8 mouse cellular contexts compared by ENCODE assay signal in the genomic region with DNA sequence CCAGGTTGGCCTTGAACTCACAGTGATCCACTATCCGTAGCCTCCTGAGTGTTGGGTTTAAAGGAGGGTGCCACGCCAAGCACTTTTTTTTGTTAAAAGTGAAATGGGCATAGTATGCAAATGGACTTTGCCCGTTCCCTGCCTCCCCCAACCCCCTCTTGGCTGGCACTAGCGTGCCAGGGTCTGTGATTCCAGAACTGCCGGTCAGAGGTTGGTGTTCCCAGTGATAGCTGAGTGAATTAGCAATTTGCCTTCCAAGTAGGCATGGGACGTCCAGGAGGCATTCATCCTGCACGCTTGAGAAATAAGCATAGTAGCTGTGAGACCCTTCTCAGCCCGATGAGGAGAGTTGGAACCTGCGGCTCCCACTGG. TPM values are rescaled to one million over a fixed set of nuclear protein-coding genes. Genes with fewer than 3 reads are reported as not detected.
DNase-seq lines count a peak whose midpoint lies in the region; ATAC-seq and TF ChIP-seq lines count a peak whose summit lies in the region.

No protein-coding gene starts in this region.

- TF ChIP-seq RAD21 in CH12.LX (IDR thresholded peaks at IDR 0.05; ENCODE audit: low read depth, low read length) (no peak), MEL (IDR thresholded peaks at IDR 0.05; ENCODE audit: low read depth, low read length) (no peak)

- DNase-seq in CH12.LX (ENCODE audit: extremely low read depth), result no peak
- DNase-seq in MEL (ENCODE audit: low read depth, low spot score), result no peak
- DNase-seq in natural killer cell, adult 2 months (ENCODE audit: low spot score in 2 of 2), result no peak
- DNase-seq in right cerebral cortex, postnatal 25 days, result no peak
- no peak for DNase-seq in layer of hippocampus, adult 8-10 months (ENCODE audit: low spot score in 2 of 2)
- DNase-seq in embryo, embryonic 10 days (ENCODE audit: low spot score), result no peak

- in situ Hi-C loops in CH12.LX (cut with MboI; ENCODE audit: low pct_ligation_motif_present, low pct_unique_long_range_greater_than_20kb, low sequenced_read_pairs), result loop anchor here (10.0 kb wide), 1 partner anchor 203 kb away; the partner anchor contains the start of genes Acaa1b and Gm47289

- 33% methylated on average over 9 of the region's 9 CpGs for WGBS in hindbrain, embryonic 16.5 days
- WGBS in liver, embryonic 12.5 days (ENCODE audit: insufficient replicate concordance), result 44% methylated on average over 9 of the region's 9 CpGs

- H3K27ac ChIP-seq in CH12.LX (ENCODE audit: insufficient read depth, low read depth) (no peak overlapping the region), MEL (ENCODE audit: control insufficient read depth, low read depth, low read length) (no peak overlapping the region)
- no peak overlapping the region for H3K27ac ChIP-seq in hindbrain, embryonic 16.5 days (ENCODE audit: low read depth, low read length)
- no peak overlapping the region for H3K27ac ChIP-seq in liver, embryonic 12.5 days

- H3K4me3 ChIP-seq in CH12.LX (replicated peaks in 1 of 3; ENCODE audit: low read depth in 2 of 3, low read length in 2 of 3, poor library complexity in 1 of 3) (peak overlapping the region; percentile 41 to 67 (median 58)), MEL (ENCODE audit: control insufficient read depth in 1 of 2, insufficient read depth in 1 of 2, low read depth in 2 of 2, low read length in 2 of 2) (peak overlapping the region; percentile 66 to 93)
- H3K4me3 ChIP-seq in hindbrain, embryonic 16.5 days (ENCODE audit: low read length), result peak overlapping the region; percentile 75
- peak overlapping the region; percentile 70 for H3K4me3 ChIP-seq in liver, embryonic 12.5 days

- H3K4me1 ChIP-seq in CH12.LX (ENCODE audit: control insufficient read depth in 1 of 2, insufficient read depth in 2 of 2), result peaks cover 4% of the 10 kb centered on the region in 2 experiments; a peak in 2 of 4 replicates
- H3K4me1 ChIP-seq in MEL (ENCODE audit: control insufficient read depth in 1 of 2, insufficient read depth in 2 of 2, low read length in 2 of 2), result peaks cover 0 to 10% of the 10 kb centered on the region in 2 experiments; a peak in 1 of 4 replicates
- H3K4me1 ChIP-seq in hindbrain, embryonic 16.5 days (ENCODE audit: control insufficient read depth, insufficient read depth, low read depth, low read length), result peaks cover 4% of the 10 kb centered on the region; the same call in 1 of the 2 replicates
- H3K4me1 ChIP-seq in liver, embryonic 12.5 days, result peaks cover 14% of the 10 kb centered on the region

- H3K36me3 ChIP-seq in CH12.LX (replicated peaks in 1 of 2; ENCODE audit: control insufficient read depth in 1 of 2, insufficient read depth in 1 of 2, low read length in 1 of 2), result peaks cover 10 to 17% of the 10 kb centered on the region in 2 experiments
- H3K36me3 ChIP-seq in MEL (ENCODE audit: control insufficient read depth in 1 of 2, insufficient read depth in 2 of 2, low read length in 2 of 2), result no peaks in the 10 kb centered on the region
- no peaks in the 10 kb centered on the region for H3K36me3 ChIP-seq in hindbrain, embryonic 16.5 days (ENCODE audit: control insufficient read depth, insufficient read depth, low read length)
- no peaks in the 10 kb centered on the region for H3K36me3 ChIP-seq in liver, embryonic 12.5 days

- TF ChIP-seq POLR2A in CH12.LX (IDR thresholded peaks at IDR 0.05; ENCODE audit: low read depth, low read length) (no peak), MEL (IDR thresholded peaks at IDR 0.05; ENCODE audit: control insufficient read depth in 1 of 2, insufficient read depth in 1 of 2, low read depth in 1 of 2, low read length in 2 of 2, poor library complexity in 1 of 2) (no peak)

- H3K9me3 ChIP-seq in CH12.LX (replicated peaks; ENCODE audit: low read length) (no peaks in the 10 kb centered on the region), MEL (replicated peaks; ENCODE audit: insufficient read depth, low read length) (no peaks in the 10 kb centered on the region)
- H3K9me3 ChIP-seq in hindbrain, embryonic 16.5 days (ENCODE audit: control insufficient read depth, low read length), result no peaks in the 10 kb centered on the region
- no peaks in the 10 kb centered on the region for H3K9me3 ChIP-seq in liver, embryonic 12.5 days (replicated peaks)

- no peaks in the 10 kb centered on the region for H3K27me3 ChIP-seq in CH12.LX (replicated peaks)
- H3K27me3 ChIP-seq in MEL (ENCODE audit: control insufficient read depth in 1 of 2, insufficient read depth in 2 of 2, low read length in 2 of 2), result no peaks in the 10 kb centered on the region
- H3K27me3 ChIP-seq in hindbrain, embryonic 16.5 days (replicated peaks; ENCODE audit: control insufficient read depth, insufficient read depth, low read length), result no peaks in the 10 kb centered on the region
- no peaks in the 10 kb centered on the region for H3K27me3 ChIP-seq in liver, embryonic 12.5 days (replicated peaks)

- TF ChIP-seq EP300 in CH12.LX (IDR thresholded peaks at IDR 0.05; ENCODE audit: low read length) (no peak), MEL (IDR thresholded peaks at IDR 0.05; ENCODE audit: low read depth in 1 of 2, low read length in 2 of 2) (no peak)

- no peak for ATAC-seq in hindbrain, embryonic 16.5 days
- ATAC-seq in liver, embryonic 12.5 days, result no peak

- TF ChIP-seq CTCF in CH12.LX (conservative IDR thresholded peaks at IDR 0.05 in 1 of 2, IDR thresholded peaks at IDR 0.05 in 1 of 2; ENCODE audit: low read depth in 2 of 2, low read length in 2 of 2) (no peak), MEL (IDR thresholded peaks at IDR 0.05 in 2 of 3, conservative IDR thresholded peaks at IDR 0.05 in 1 of 3; ENCODE audit: control insufficient read depth in 1 of 3, insufficient read depth in 1 of 3, low read depth in 2 of 3, low read length in 3 of 3, poor library complexity in 1 of 3, severe bottlenecking in 1 of 3) (no peak)

- peak overlapping the region; percentile 76; the same call in 1 of the 2 replicates for H3K9ac ChIP-seq in CH12.LX (ENCODE audit: insufficient read depth, low read depth)
- peak overlapping the region; percentile 87 for H3K9ac ChIP-seq in MEL (ENCODE audit: control insufficient read depth, low read depth, low read length, poor library complexity, severe bottlenecking)
- H3K9ac ChIP-seq in hindbrain, embryonic 16.5 days (ENCODE audit: low read depth, low read length), result peak overlapping the region; percentile 80; the same call in 1 of the 2 replicates
- peak overlapping the region; percentile 80 for H3K9ac ChIP-seq in liver, embryonic 12.5 days

- H3K79me2 ChIP-seq in CH12.LX (replicated peaks; ENCODE audit: control insufficient read depth, extremely low read depth, insufficient read depth, poor library complexity, severe bottlenecking), result no peaks in the 10 kb centered on the region
- peaks cover 5% of the 10 kb centered on the region; the same call in 1 of the 2 replicates for H3K79me2 ChIP-seq in MEL (ENCODE audit: control insufficient read depth, insufficient read depth, low read length, poor library complexity)

- dilution Hi-C loops in CH12.LX (cut with MboI; ENCODE audit: extremely low pct_ligation_motif_present, extremely low pct_unique_long_range_greater_than_20kb, low sequenced_read_pairs), result no loop called here

- H3K4me2 ChIP-seq in CH12.LX (ENCODE audit: insufficient read depth, low read depth, poor library complexity, severe bottlenecking), result peak overlapping the region; percentile 72
- peak overlapping the region; percentile 72 for H3K4me2 ChIP-seq in hindbrain, embryonic 16.5 days (ENCODE audit: low read length)
- peak overlapping the region; percentile 93 for H3K4me2 ChIP-seq in liver, embryonic 12.5 days

RNA-seq across cellular contexts. Expression of gene Xylb, which starts 0.9 kb away (rescaled TPM):
- total RNA-seq in CH12.LX (2012; rRNA removed), result 4.8 and 5.9 TPM in 2 replicates
- total RNA-seq in CH12.LX (2014; rRNA removed), result 1.8 and 2.5 TPM in 2 replicates
- polyA plus RNA-seq in CH12.LX (2012; ENCODE audit: insufficient read length, low read depth), result 6.4 and 7.1 TPM in 2 replicates
- 3.8 and 4.3 TPM in 2 replicates for total RNA-seq in MEL (2012; rRNA removed)
- polyA plus RNA-seq in MEL (2012; ENCODE audit: insufficient read depth in 1 of 2, insufficient read length in 2 of 2, low read depth in 1 of 2, low replicate concordance in 2 of 2, missing spikeins in 1 of 2), result 10 to 100 TPM in 1 of 2 experiments, not detected in 1; 12.9 TPM
- polyA plus RNA-seq in hindbrain, embryonic 16.5 days (2015; fragmentation: Nextera tagmentation; extraction: Ambion mirVana), result 3.0 and 3.5 TPM in 2 replicates
- polyA plus RNA-seq in liver, embryonic 12.5 days (2016; fragmentation: Nextera tagmentation; extraction: Ambion mirVana), result 4.6 and 5.0 TPM in 2 replicates
- 1 to 10 TPM; 4.8 to 7.5 (median 5.5) TPM for total RNA-seq in layer of hippocampus, adult 8-10 months (2022)

RNA-seq across cellular contexts. Expression of gene Slc22a14, which starts 7.3 kb away (rescaled TPM):
- total RNA-seq in CH12.LX (2012; rRNA removed) (not detected in 2 replicates), CH12.LX (2014; rRNA removed) (not detected in 2 replicates), MEL (2012; rRNA removed) (not detected in 2 replicates)
- polyA plus RNA-seq in CH12.LX (2012; ENCODE audit: insufficient read length, low read depth) (not detected in 2 replicates), MEL (2012; ENCODE audit: insufficient read depth in 1 of 2, insufficient read length in 2 of 2, low read depth in 1 of 2, low replicate concordance in 2 of 2, missing spikeins in 1 of 2) (not detected)
- polyA plus RNA-seq in hindbrain, embryonic 16.5 days (2015; fragmentation: Nextera tagmentation; extraction: Ambion mirVana), result 0.08 TPM in 1 of 2 replicates, not detected in the other
- not detected in 2 replicates for polyA plus RNA-seq in liver, embryonic 12.5 days (2016; fragmentation: Nextera tagmentation; extraction: Ambion mirVana)
- total RNA-seq in layer of hippocampus, adult 8-10 months (2022), result under 1 TPM in 1 of 4 experiments, not detected in 3; 0.20 TPM

RNA-seq across cellular contexts. Expression of gene Myd88, which starts 16.8 kb away (rescaled TPM):
- total RNA-seq in CH12.LX (2012; rRNA removed) (22.7 and 33.4 TPM in 2 replicates), CH12.LX (2014; rRNA removed) (14.3 and 14.7 TPM in 2 replicates), MEL (2012; rRNA removed) (17.8 and 20.7 TPM in 2 replicates)
- polyA plus RNA-seq in CH12.LX (2012; ENCODE audit: insufficient read length, low read depth) (51.3 and 53.6 TPM in 2 replicates), MEL (2012; ENCODE audit: insufficient read depth in 1 of 2, insufficient read length in 2 of 2, low read depth in 1 of 2, low replicate concordance in 2 of 2, missing spikeins in 1 of 2) (10 to 100 TPM in 1 of 2 experiments, not detected in 1; 39.7 TPM)
- polyA plus RNA-seq in hindbrain, embryonic 16.5 days (2015; fragmentation: Nextera tagmentation; extraction: Ambion mirVana), result 6.6 and 6.7 TPM in 2 replicates
- 21.3 and 22.2 TPM in 2 replicates for polyA plus RNA-seq in liver, embryonic 12.5 days (2016; fragmentation: Nextera tagmentation; extraction: Ambion mirVana)
- total RNA-seq in layer of hippocampus, adult 8-10 months (2022), result 10 to 100 TPM in 1 of 4 experiments, 1 to 10 TPM in 3; 5.7 to 11.3 (median 8.1) TPM

RNA-seq across cellular contexts. Expression of gene Acaa1a, which starts 18.6 kb away (rescaled TPM):
- total RNA-seq in CH12.LX (2012; rRNA removed) (51.2 and 57.8 TPM in 2 replicates), CH12.LX (2014; rRNA removed) (22.4 and 24.8 TPM in 2 replicates), MEL (2012; rRNA removed) (19.5 and 23.1 TPM in 2 replicates)
- polyA plus RNA-seq in CH12.LX (2012; ENCODE audit: insufficient read length, low read depth) (24.4 and 30.9 TPM in 2 replicates), MEL (2012; ENCODE audit: insufficient read depth in 1 of 2, insufficient read length in 2 of 2, low read depth in 1 of 2, low replicate concordance in 2 of 2, missing spikeins in 1 of 2) (10 to 100 TPM in 1 of 2 experiments, not detected in 1; 22.1 TPM)
- polyA plus RNA-seq in hindbrain, embryonic 16.5 days (2015; fragmentation: Nextera tagmentation; extraction: Ambion mirVana), result 122 and 124 TPM in 2 replicates
- polyA plus RNA-seq in liver, embryonic 12.5 days (2016; fragmentation: Nextera tagmentation; extraction: Ambion mirVana), result 38.0 and 43.1 TPM in 2 replicates
- 10 to 100 TPM; 63.2 to 84.2 (median 72.6) TPM for total RNA-seq in layer of hippocampus, adult 8-10 months (2022)

RNA-seq across cellular contexts. Expression of gene Oxsr1, which starts 35.8 kb away (rescaled TPM):
- total RNA-seq in CH12.LX (2012; rRNA removed) (22.1 and 26.3 TPM in 2 replicates), CH12.LX (2014; rRNA removed) (36.1 and 41.2 TPM in 2 replicates), MEL (2012; rRNA removed) (25.6 and 27.8 TPM in 2 replicates)
- polyA plus RNA-seq in CH12.LX (2012; ENCODE audit: insufficient read length, low read depth) (31.7 and 33.3 TPM in 2 replicates), MEL (2012; ENCODE audit: insufficient read depth in 1 of 2, insufficient read length in 2 of 2, low read depth in 1 of 2, low replicate concordance in 2 of 2, missing spikeins in 1 of 2) (100 to 1,000 TPM in 1 of 2 experiments, 10 to 100 TPM in 1; 37.6 to 304 TPM)
- polyA plus RNA-seq in hindbrain, embryonic 16.5 days (2015; fragmentation: Nextera tagmentation; extraction: Ambion mirVana), result 12.1 and 12.8 TPM in 2 replicates
- 11.1 and 12.2 TPM in 2 replicates for polyA plus RNA-seq in liver, embryonic 12.5 days (2016; fragmentation: Nextera tagmentation; extraction: Ambion mirVana)
- total RNA-seq in layer of hippocampus, adult 8-10 months (2022), result 10 to 100 TPM; 33.8 to 37.9 (median 35.9) TPM
